Mouse (Mus musculus) forebrain, embryonic 11.5 days (tissue): Measurements from ENCODE around the gene Kif21a. TPM values are rescaled to one million over a fixed set of nuclear protein-coding genes. Genes with fewer than 3 reads are reported as not detected.
A peak's percentile ranks its signal among the peaks of the same experiment; 100 is the strongest.

Experiments
- ATAC-seq: fragments of 200-750 bp; cut with Nextera tagmentation; replicated peaks from 2 replicates; pipeline ENCODE4 v1.8.0; 2017; ENCODE audit warnings: moderate TSS enrichment; ENCODE audit not compliant: low FRiP score
- DNase-seq: peaks from one replicate; pipeline ENCODE4 v3.0.0-alpha.2; 2017; ENCODE audit warnings: low spot score
- H3K27ac ChIP-seq: fragments of 300-500 bp; sonication (generic); 2 replicates; pipeline ENCODE4 v1.5.1; 2014; ENCODE audit warnings: low read depth, low read length
- H3K27me3 ChIP-seq: fragments of 300-500 bp; sonication (generic); 2 replicates; pipeline ENCODE4 v1.6.1; 2014; ENCODE audit warnings: mild to moderate bottlenecking, low read length, mixed read lengths; ENCODE audit not compliant: control insufficient read depth, insufficient read depth
- H3K36me3 ChIP-seq: fragments of 300-500 bp; sonication (generic); 2 replicates; pipeline ENCODE4 v1.6.1; 2014; ENCODE audit warnings: mild to moderate bottlenecking, low read length, moderate library complexity, mixed read lengths; ENCODE audit not compliant: control insufficient read depth, insufficient read depth
- H3K4me1 ChIP-seq: fragments of 300-500 bp; sonication (generic); replicated peaks from 2 replicates; pipeline ENCODE4 v1.6.1; 2014; ENCODE audit warnings: low read length, mixed read lengths; ENCODE audit not compliant: control insufficient read depth, insufficient read depth
- H3K4me2 ChIP-seq: fragments of 300-500 bp; sonication (generic); 2 replicates; pipeline ENCODE4 v1.6.1; 2014; ENCODE audit warnings: low read depth, mild to moderate bottlenecking, low read length, moderate library complexity, mixed read lengths; ENCODE audit not compliant: severe bottlenecking
- H3K4me3 ChIP-seq: fragments of 300-500 bp; sonication (generic); 2 replicates; pipeline ENCODE4 v1.5.1; 2014; ENCODE audit warnings: low read depth, low read length
- H3K9ac ChIP-seq: fragments of 300-500 bp; sonication (generic); 2 replicates; pipeline ENCODE4 v1.6.1; 2014; ENCODE audit warnings: low read length
- H3K9me3 ChIP-seq: fragments of 300-500 bp; sonication (generic); 2 replicates; pipeline ENCODE4 v1.6.1; 2016; ENCODE audit warnings: low read length, mixed read lengths; ENCODE audit not compliant: control insufficient read depth
- WGBS: fragments of 180-500 bp; shearing (Covaris S2); extraction: QIAGEN DNeasy Blood & Tissue Kit; methylation state at CpG from one replicate; pipeline ENCODE4 v1.1.7; 2014; 5-methylcytosine and 5-hydroxymethylcytosine counted together
- polyA plus RNA-seq: library from polyadenylated mRNA; unstranded; fragments of >200 nt; fragmentation: Nextera tagmentation; extraction: Ambion mirVana; gene quantifications from 2 replicates; pipeline ENCODE4 v1.2.1, GENCODE M21; 2014

Kif21a gene
- polyA plus RNA-seq, 1 experiment from 2014 or later: 48.8 TPM

GRCm38 (mm10) chr15:90938469-90938868 is 111.3 kb downstream of the Kif21a start:
- Histone ChIP-seq H3K36me3 (peaks cover 4% of the 10 kb centered on the region), H3K4me1 (no peaks in the 10 kb centered on the region), H3K27ac (no peak overlapping the region), H3K9me3 (no peaks in the 10 kb centered on the region), H3K4me3 (no peak overlapping the region), H3K27me3 (no peaks in the 10 kb centered on the region), H3K9ac (no peak overlapping the region), H3K4me2 (no peak overlapping the region)
- 95% methylated on average over 1 of the region's 1 CpGs for WGBS
- DNase-seq: no peak
- no peak for ATAC-seq

GRCm38 (mm10) chr15:90935579-90935978 is 114.2 kb downstream of the Kif21a start:
- Histone ChIP-seq H3K4me1 (no peaks in the 10 kb centered on the region), H3K27ac (no peak overlapping the region), H3K4me3 (no peak overlapping the region), H3K36me3 (peaks cover 3% of the 10 kb centered on the region; the same call in 1 of the 2 replicates), H3K27me3 (no peaks in the 10 kb centered on the region), H3K9me3 (no peaks in the 10 kb centered on the region), H3K4me2 (no peak overlapping the region), H3K9ac (no peak overlapping the region)
- 88% methylated on average over 6 of the region's 6 CpGs for WGBS
- ATAC-seq (no peak), DNase-seq (no peak)

DNA sequence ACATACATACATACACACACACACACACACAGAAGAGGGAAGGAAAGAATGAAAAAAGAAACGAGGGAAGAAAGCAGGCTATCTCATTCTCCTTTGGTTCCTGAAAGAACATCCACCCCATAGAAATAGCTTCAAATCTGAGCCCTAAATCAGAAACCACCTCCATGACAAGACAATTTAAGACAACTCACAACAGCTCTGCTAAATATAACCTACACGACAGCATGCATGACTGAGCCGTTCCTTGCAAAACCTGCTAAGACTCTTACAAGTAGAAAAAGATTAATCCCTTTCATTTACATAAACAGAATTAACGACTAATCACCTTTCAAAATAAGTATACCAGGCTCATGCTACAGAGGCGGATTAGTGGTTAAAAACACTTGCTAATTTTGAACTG is 118.3 kb downstream of the Kif21a start:
- DNase-seq: no peak
- Histone ChIP-seq H3K9ac (no peak overlapping the region), H3K36me3 (no peaks in the 10 kb centered on the region; the same call in 1 of the 2 replicates), H3K27ac (no peak overlapping the region), H3K4me3 (no peak overlapping the region), H3K4me1 (no peaks in the 10 kb centered on the region), H3K9me3 (no peaks in the 10 kb centered on the region), H3K4me2 (no peak overlapping the region), H3K27me3 (no peaks in the 10 kb centered on the region)
- no peak for ATAC-seq
- WGBS: 64% methylated on average over 5 of the region's 5 CpGs

DNA sequence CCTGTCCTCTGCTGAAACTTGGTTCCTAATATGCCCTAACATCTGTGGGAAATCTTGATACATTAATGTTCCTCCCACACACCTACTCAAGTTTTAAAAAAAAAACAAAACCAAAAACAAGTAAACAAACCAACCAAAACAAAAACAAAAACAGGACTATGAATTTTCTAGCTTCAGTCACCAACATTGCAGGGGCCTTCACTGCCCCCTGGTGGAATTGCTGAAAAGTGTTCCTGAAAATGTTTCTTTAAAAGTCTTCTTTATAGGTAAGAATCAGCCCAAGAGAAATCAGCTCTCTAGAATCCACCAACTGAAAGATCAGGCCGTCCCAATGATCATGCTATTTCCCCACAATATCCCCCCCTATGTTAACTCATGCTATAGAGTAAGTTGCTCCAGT is 120.7 kb downstream of the Kif21a start:
- 42% methylated on average over 1 of the region's 1 CpGs for WGBS
- no peak overlapping the region for H3K27ac ChIP-seq
- ATAC-seq (no peak; the same call in 1 of the 2 replicates), DNase-seq (peak; percentile 60)
- H3K27me3 ChIP-seq: no peaks in the 10 kb centered on the region
- H3K9me3 ChIP-seq: no peaks in the 10 kb centered on the region
- no peaks in the 10 kb centered on the region for H3K36me3 ChIP-seq
- no peaks in the 10 kb centered on the region for H3K4me1 ChIP-seq
- H3K9ac ChIP-seq: no peak overlapping the region
- no peak overlapping the region for H3K4me3 ChIP-seq
- no peak overlapping the region for H3K4me2 ChIP-seq

DNA sequence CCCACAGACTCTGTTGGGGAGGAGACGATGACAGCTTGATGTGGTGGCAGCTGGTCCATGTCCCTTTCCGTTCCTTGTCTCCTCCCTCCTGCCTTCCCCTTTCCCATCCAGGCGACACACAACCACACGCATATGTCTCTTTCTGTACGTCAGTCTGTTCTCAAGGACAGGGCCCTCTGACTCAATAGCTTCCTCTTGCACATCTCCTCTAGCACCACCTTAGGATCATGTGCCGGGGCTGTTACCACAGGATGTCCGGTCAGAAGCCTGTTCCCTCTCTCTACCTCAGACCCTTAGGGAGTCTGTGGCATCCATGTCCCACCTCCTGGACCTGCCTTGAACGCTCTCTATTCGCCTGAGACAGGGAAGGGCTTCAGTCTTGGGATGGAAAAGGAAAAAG is 153.3 kb downstream of the Kif21a start:
- WGBS: 87% methylated on average over 9 of the region's 9 CpGs
- Histone ChIP-seq H3K27me3 (no peaks in the 10 kb centered on the region), H3K9me3 (no peaks in the 10 kb centered on the region), H3K4me3 (no peak overlapping the region), H3K27ac (no peak overlapping the region), H3K36me3 (no peaks in the 10 kb centered on the region), H3K4me1 (no peaks in the 10 kb centered on the region), H3K9ac (no peak overlapping the region), H3K4me2 (no peak overlapping the region)
- no peak for ATAC-seq
- no peak for DNase-seq

GRCm38 (mm10) chr15:90887466-90887865 is 162.3 kb downstream of the Kif21a start:
- Histone ChIP-seq H3K9me3 (no peaks in the 10 kb centered on the region), H3K27ac (no peak overlapping the region), H3K27me3 (no peaks in the 10 kb centered on the region), H3K36me3 (no peaks in the 10 kb centered on the region), H3K4me3 (no peak overlapping the region), H3K9ac (no peak overlapping the region), H3K4me2 (no peak overlapping the region), H3K4me1 (no peaks in the 10 kb centered on the region)
- no peak for DNase-seq
- WGBS: 84% methylated on average over 8 of the region's 8 CpGs
- ATAC-seq: no peak

Other genes starting within 250 kb of the Kif21a start
- 22.4 and 25.3 TPM in 2 replicates for gene Abcd2, start 141.9 kb upstream of the Kif21a start, polyA plus RNA-seq
- 0.12 TPM in 1 of 2 replicates, not detected in the other for gene CN725425, start 149.5 kb upstream of the Kif21a start, polyA plus RNA-seq